Mouse (Mus musculus): ENCODE measurements at regions not wholly inside any gene's neighbourhood (a gene's known extent, or its start where the extent isn't known, plus 50 kb on each side); places are given as distances from the start of the nearest gene placed in this dataset.

DNA sequence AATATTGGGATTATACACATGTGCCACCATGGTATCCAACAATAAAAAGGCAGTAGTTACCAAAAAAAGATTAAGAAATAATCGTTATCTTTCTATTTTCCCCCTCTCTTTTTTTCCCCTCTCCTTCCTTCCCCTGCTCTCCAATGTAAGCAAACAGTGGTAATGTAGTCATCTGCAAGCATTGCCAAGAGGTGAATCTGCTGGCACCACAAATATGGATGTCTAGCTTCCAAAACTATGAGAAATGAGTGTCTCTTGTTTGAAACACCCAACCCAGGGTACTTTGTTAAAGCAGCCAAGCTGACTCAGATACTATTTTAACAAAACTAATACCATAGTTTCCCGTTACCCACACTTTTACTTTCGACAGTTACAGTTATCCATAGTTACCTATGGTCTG lies 784.2 kb downstream of the Gsdmc2 start:
- in situ Hi-C loops (cut with MboI; ENCODE audit: unreplicated experiment in 2 of 2), result no loop called here

DNA sequence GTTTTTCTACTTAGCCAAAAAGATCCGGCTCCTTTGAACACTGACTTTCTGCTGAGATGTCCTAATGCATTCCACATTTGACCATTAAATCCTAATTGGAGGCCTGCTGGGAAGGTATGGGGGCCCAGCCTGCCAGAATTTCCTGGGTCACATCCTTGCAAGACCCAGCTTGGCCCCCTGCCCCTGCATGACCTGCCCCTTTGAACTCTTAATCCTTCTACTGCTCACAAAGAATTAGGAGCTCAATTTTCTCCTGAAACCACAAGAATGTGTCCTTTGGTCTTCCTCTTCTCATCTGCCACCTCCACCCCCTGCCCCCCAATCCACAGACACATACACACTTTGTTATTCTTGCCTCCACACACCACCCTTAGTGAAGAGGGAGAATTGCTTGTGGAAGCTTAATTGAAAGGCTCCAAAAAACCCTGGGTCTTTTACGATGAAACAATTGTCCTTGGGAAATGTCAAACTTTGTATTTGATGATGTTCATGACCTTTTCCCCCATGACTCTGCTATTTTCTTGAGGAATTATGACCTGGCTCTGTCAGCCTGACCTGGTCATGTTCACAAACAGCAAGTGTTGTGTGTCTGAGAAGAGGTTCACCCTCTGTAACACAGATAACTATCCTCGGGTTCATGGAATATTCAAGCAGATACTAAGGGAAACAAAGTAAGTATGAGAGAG lies 792.3 kb downstream of the Gsdmc2 start:
- in situ Hi-C loops (cut with MboI; ENCODE audit: unreplicated experiment in 2 of 2), result no loop called here

DNA sequence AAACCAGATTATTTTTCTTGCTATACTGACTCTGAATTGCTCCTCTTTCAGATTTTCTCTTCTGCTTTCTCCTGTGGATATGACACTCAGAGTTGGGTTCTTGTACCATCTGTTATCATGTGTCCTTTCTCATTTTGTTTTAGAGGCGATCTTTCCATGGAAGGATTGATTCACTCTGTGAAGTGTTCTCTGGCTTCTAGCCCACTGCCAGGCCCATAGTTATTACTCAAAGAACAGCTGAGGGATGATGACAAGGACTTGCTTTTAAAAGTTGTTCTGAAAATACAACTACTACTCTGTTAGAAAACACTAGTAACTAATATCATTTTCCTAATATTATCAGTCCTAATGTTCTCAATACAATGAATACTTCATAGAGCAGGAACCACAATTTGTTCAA lies 794.9 kb downstream of the Gsdmc2 start:
- in situ Hi-C loops (cut with MboI; ENCODE audit: unreplicated experiment in 2 of 2), result no loop called here

GRCm38 (mm10) chr15:63042367-63042766 lies 802.6 kb downstream of the Gsdmc2 start:
- in situ Hi-C loops (cut with MboI; ENCODE audit: unreplicated experiment in 2 of 2), result no loop called here

DNA sequence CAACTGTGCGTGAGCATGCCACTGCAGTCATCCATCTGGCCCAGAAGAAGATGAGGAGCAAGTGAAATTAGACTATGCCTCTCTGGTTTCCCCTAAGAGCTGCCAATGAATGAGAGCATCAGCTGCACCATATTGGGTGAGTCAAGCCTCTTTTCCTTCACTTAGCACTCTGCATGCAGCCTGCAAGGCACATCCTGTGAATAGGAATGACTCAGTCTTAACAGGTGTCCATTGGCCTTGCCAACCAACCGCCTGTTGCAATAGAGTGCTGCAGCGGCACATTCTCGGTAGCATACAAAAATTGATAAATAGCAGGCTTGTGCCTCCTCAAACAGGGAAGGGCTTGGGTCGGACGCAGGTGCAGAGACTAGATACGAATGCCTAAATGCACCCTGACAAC lies 808.7 kb downstream of the Gsdmc2 start:
- in situ Hi-C loops (cut with MboI; ENCODE audit: unreplicated experiment in 2 of 2), result no loop called here

GRCm38 (mm10) chr15:63020826-63021225 lies 824.2 kb downstream of the Gsdmc2 start:
- in situ Hi-C loops (cut with MboI; ENCODE audit: unreplicated experiment in 2 of 2), result no loop called here

- in situ Hi-C loops (cut with MboI; ENCODE audit: unreplicated experiment in 2 of 2), result no loop called here
These were observed 827.0 kb downstream of the Gsdmc2 start for GRCm38 (mm10) chr15:63017966-63018365.

- in situ Hi-C loops (cut with MboI; ENCODE audit: unreplicated experiment in 2 of 2), result no loop called here
These were observed 838.3 kb downstream of the Gsdmc2 start for GRCm38 (mm10) chr15:63006471-63007228.

- in situ Hi-C loops (cut with MboI; ENCODE audit: unreplicated experiment in 2 of 2), result no loop called here
These were observed 850.3 kb downstream of the Gsdmc2 start for GRCm38 (mm10) chr15:62994691-62995090.

GRCm38 (mm10) chr15:62986871-62987270 lies 858.1 kb downstream of the Gsdmc2 start:
- in situ Hi-C loops (cut with MboI; ENCODE audit: unreplicated experiment in 2 of 2), result no loop called here

GRCm38 (mm10) chr15:62986147-62986546 lies 858.8 kb downstream of the Gsdmc2 start:
- in situ Hi-C loops (cut with MboI; ENCODE audit: unreplicated experiment in 2 of 2), result no loop called here

GRCm38 (mm10) chr15:62970566-62970965 lies 874.4 kb downstream of the Gsdmc2 start:
- in situ Hi-C loops (cut with MboI; ENCODE audit: unreplicated experiment in 2 of 2), result no loop called here

DNA sequence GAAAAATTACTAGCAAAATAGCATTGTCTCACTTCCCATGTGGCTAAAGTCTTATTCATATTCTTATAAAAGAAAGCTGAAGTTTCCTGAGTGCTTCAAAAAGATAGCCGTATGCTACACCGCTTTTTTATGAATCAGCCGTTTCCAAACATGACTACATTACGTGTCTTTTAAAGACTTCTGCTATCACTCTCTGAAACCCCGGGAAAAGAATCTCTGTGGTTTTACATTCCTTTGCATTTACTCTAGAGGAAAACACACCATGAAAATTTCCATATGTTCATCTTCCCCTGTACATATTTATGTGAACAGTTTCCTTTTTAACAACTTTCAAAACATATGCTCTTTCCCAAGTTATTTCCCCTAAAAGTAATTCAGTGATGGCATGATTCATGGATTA lies 882.3 kb downstream of the Gsdmc2 start:
- in situ Hi-C loops (cut with MboI; ENCODE audit: unreplicated experiment in 2 of 2), result no loop called here

GRCm38 (mm10) chr15:62960623-62961022 lies 884.4 kb downstream of the Gsdmc2 start:
- in situ Hi-C loops (cut with MboI; ENCODE audit: unreplicated experiment in 2 of 2), result no loop called here

- in situ Hi-C loops (cut with MboI; ENCODE audit: unreplicated experiment in 2 of 2), result no loop called here
These were observed 886.3 kb downstream of the Gsdmc2 start for GRCm38 (mm10) chr15:62958506-62959330.

- in situ Hi-C loops (cut with MboI; ENCODE audit: unreplicated experiment in 2 of 2), result no loop called here
These were observed 890.1 kb downstream of the Gsdmc2 start for GRCm38 (mm10) chr15:62954889-62955288.

- in situ Hi-C loops (cut with MboI; ENCODE audit: unreplicated experiment in 2 of 2), result no loop called here
These were observed 890.6 kb downstream of the Gsdmc2 start for GRCm38 (mm10) chr15:62954322-62954820.

- in situ Hi-C loops (cut with MboI; ENCODE audit: unreplicated experiment in 2 of 2), result no loop called here
These were observed 891.6 kb downstream of the Gsdmc2 start for GRCm38 (mm10) chr15:62953215-62953941.

- in situ Hi-C loops (cut with MboI; ENCODE audit: unreplicated experiment in 2 of 2), result no loop called here
These were observed 892.3 kb downstream of the Gsdmc2 start for GRCm38 (mm10) chr15:62952487-62953214.

GRCm38 (mm10) chr15:62939416-62939815 lies 905.6 kb downstream of the Gsdmc2 start:
- in situ Hi-C loops (cut with MboI; ENCODE audit: unreplicated experiment in 2 of 2), result no loop called here

All from v-Abl transformed pro-B cells (cell line).